Mouse (Mus musculus): ENCODE data around the gene Lrrc10b.

Gene Lrrc10b

GRCm38 (mm10) chr19:10444685-10445369, 12.4 kb downstream of the Lrrc10b start:
- no peak for DNase-seq (ENCODE audit: low read depth, low spot score)

- DNase-seq (ENCODE audit: low read depth, low spot score), result no peak
Observed at GRCm38 (mm10) chr19:10437521-10437920, 19.8 kb downstream of the Lrrc10b start.

GRCm38 (mm10) chr19:10436726-10437125, 20.5 kb downstream of the Lrrc10b start:
- DNase-seq (ENCODE audit: low read depth, low spot score), result no peak

GRCm38 (mm10) chr19:10435908-10436307, 21.4 kb downstream of the Lrrc10b start:
- DNase-seq (ENCODE audit: low read depth, low spot score), result no peak

GRCm38 (mm10) chr19:10434927-10435326, 22.3 kb downstream of the Lrrc10b start:
- no peak for DNase-seq (ENCODE audit: low read depth, low spot score)

- DNase-seq (ENCODE audit: low read depth, low spot score), result no peak
Observed at GRCm38 (mm10) chr19:10433879-10434540, 23.3 kb downstream of the Lrrc10b start.

GRCm38 (mm10) chr19:10433225-10433624, 24.0 kb downstream of the Lrrc10b start:
- no peak for DNase-seq (ENCODE audit: low read depth, low spot score)

GRCm38 (mm10) chr19:10431841-10432240, 25.4 kb downstream of the Lrrc10b start:
- no peak for DNase-seq (ENCODE audit: low read depth, low spot score)

- no peak for DNase-seq (ENCODE audit: low read depth, low spot score)
Observed at GRCm38 (mm10) chr19:10431410-10431809, 25.9 kb downstream of the Lrrc10b start.

GRCm38 (mm10) chr19:10429371-10429770, 27.9 kb downstream of the Lrrc10b start:
- no peak for DNase-seq (ENCODE audit: low read depth, low spot score)

GRCm38 (mm10) chr19:10427431-10427830, 29.8 kb downstream of the Lrrc10b start:
- DNase-seq (ENCODE audit: low read depth, low spot score), result no peak

- no peak for DNase-seq (ENCODE audit: low read depth, low spot score)
Observed at GRCm38 (mm10) chr19:10426793-10427192, 30.5 kb downstream of the Lrrc10b start.

- DNase-seq (ENCODE audit: low read depth, low spot score), result no peak
Observed at GRCm38 (mm10) chr19:10426312-10426711, 31.0 kb downstream of the Lrrc10b start.

GRCm38 (mm10) chr19:10425484-10426270, 31.6 kb downstream of the Lrrc10b start:
- DNase-seq (ENCODE audit: low read depth, low spot score), result no peak

GRCm38 (mm10) chr19:10424751-10425150, 32.5 kb downstream of the Lrrc10b start:
- no peak for DNase-seq (ENCODE audit: low read depth, low spot score)

- DNase-seq (ENCODE audit: low read depth, low spot score), result no peak
Observed at GRCm38 (mm10) chr19:10421986-10422976, 35.0 kb downstream of the Lrrc10b start.

- no peak for DNase-seq (ENCODE audit: low read depth, low spot score)
Observed at GRCm38 (mm10) chr19:10417436-10417835, 39.8 kb downstream of the Lrrc10b start.

GRCm38 (mm10) chr19:10416889-10417288, 40.4 kb downstream of the Lrrc10b start:
- DNase-seq (ENCODE audit: low read depth, low spot score), result no peak

GRCm38 (mm10) chr19:10415508-10415907, 41.8 kb downstream of the Lrrc10b start:
- DNase-seq (ENCODE audit: low read depth, low spot score), result no peak

GRCm38 (mm10) chr19:10413701-10414242, 43.5 kb downstream of the Lrrc10b start:
- no peak for DNase-seq (ENCODE audit: low read depth, low spot score)

Data from telencephalon, adult 2 months (tissue).